Mouse (Mus musculus): ENCODE results near the gene Hip1r. TPM values are rescaled to one million over a fixed set of nuclear protein-coding genes. Genes with fewer than 3 reads are reported as not detected.
A peak's percentile ranks its signal among the peaks of the same experiment; 100 is the strongest.

Hip1r gene
- total RNA-seq, 2 experiments from 2014 or later = 4.9 to 5.2 TPM

DNA sequence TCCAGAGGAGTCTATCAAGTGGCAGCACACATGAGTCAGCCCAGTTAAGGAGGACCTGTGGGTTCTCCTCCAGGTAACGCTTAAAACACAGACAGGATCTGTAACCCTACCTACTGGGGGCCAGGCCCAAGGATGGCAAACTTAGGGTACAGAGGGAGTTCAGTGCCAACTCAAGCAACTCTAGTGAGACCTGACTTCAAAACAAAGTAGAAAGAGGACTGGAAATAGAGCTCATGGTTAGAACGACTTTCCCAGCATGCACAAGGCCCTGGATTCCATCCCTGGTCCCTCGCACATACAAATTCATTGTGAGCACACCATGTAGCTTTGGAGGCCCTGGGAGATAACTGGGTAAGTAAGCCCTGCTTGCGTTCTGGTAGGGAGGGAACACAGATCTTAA lies 2.9 kb upstream of the Hip1r start:
- ATAC-seq (replicated peaks; ENCODE audit: low FRiP score, poor library complexity, severe bottlenecking) = no peak

DNA sequence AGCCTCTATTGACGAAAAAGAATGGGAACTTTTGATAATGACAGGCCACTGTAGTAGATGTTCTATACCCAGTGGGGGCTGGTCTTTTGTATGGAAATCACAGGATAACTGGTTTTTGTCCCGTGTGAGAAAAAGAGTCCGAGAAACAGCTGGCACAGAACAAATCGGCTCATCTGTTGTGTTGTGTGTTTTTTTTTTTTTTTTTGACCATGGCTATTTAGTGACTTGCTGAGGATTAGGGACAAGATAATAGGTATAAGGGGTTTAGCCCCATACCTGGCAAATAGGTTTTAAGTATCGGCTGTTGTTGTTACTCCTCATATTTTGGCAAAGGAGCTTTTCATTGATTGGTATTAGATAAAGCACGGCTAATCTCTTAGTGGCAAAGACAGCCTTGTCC lies 975 bp upstream of the Hip1r start:
- ATAC-seq (replicated peaks; ENCODE audit: low FRiP score, poor library complexity, severe bottlenecking) = no peak

DNA sequence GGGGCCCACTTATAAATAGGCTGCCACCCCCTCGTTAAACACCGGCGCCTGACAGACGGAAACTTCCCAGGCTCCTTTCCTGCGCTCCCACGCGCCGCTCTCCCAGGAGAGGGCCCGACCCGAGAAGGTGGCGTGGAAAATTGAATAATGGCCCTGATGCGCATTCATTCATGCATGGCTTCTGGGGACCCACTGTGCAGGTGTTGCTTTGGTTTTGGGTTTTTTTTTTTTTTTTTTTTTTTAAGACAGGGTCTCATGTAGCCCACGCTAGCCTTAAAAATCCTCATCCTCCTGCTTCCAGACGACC lies 704 bp downstream of the Hip1r start:
- no peak for ATAC-seq (replicated peaks; ENCODE audit: low FRiP score, poor library complexity, severe bottlenecking)

DNA sequence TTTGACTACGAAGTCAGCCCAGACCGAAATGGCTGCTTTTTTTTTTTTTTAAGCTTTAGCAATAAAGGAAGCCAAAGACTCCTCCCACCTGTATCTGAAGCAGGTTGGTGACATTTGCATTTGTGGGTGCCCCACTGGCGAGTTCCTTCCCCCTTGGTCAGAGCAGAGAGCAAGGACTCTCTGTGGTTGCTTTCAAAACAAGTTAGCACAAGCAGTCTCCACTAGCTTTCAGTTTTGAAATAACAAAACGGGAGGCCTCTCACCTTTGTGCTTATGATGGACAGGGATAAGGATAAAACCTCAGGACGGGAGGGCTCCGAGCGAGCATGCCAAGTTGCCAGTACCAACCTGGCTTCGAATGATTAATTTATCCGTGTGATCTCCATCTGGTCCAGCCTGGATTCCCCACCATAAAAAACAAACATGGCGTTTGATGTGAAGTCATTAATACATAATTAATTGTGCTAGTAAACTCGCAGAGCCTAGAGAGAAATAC lies 1.2 kb downstream of the Hip1r start:
- no peak for ATAC-seq (replicated peaks; ENCODE audit: low FRiP score, poor library complexity, severe bottlenecking)

DNA sequence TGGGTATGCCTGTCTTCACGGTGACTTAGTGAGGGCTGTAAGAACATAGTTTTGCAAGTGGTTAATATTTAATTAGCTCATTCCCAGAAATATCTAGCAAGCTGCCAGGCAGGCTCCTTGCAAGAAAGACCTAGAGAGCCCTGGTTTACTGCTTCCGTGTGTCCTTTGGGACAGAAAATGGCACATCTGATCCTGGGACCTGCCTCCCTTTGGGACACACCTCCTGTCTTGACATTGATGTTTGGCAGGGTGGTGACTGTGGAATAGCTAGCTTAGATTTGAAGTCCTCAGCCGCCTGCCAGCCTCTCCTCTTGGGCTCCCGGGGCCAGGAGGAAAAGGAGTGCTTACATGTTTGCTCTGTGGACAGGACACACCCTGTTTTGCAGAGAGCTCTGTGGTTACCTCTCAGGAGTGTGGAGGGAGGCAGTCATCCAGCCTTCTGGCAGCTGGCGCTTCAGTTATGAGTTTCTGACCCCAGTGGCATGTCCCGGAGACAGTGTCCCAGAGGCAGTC lies 2.3 kb downstream of the Hip1r start:
- ATAC-seq (replicated peaks; ENCODE audit: low FRiP score, poor library complexity, severe bottlenecking) = no peak

DNA sequence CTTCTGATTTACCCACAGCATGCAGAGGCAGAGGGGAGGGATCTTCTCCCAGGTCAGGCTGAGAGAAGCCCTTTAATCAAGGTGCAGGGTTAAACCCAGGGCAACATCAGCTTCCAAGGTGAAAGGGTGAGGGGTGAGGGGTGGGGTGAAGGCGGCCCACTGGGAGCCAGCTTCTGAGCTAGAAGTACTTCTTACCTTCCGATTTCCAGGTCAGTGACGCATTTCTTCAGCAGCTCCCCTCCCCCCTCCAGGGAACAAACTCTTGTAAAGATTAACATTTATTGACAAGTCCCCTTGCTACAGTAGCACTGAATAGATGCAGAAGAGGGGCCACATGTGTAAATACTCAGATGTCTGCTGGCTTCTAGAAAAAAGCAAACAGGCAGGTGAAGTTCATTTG lies 3.8 kb downstream of the Hip1r start:
- no peak for ATAC-seq (replicated peaks; ENCODE audit: low FRiP score, poor library complexity, severe bottlenecking)

DNA sequence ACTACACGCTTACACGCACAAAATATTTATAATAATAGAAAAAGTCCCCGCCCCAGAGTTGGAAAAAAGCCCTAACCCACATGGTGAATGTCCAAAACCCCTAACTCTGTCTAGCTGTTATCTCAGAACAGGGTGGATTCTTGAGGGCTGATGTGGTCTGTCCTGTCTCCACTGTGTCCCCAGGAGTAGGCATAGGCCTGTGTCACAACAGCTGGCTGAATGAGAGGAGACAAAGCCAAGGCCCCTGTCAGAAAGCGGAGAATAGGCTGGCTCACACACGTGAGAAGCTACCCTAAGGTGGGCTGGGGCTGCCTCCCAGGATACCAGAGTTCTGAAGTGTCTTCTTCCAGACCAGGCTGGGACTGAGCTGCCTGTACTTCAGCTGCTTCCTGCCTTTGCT lies 4.7 kb downstream of the Hip1r start:
- ATAC-seq (replicated peaks; ENCODE audit: low FRiP score, poor library complexity, severe bottlenecking) = no peak

DNA sequence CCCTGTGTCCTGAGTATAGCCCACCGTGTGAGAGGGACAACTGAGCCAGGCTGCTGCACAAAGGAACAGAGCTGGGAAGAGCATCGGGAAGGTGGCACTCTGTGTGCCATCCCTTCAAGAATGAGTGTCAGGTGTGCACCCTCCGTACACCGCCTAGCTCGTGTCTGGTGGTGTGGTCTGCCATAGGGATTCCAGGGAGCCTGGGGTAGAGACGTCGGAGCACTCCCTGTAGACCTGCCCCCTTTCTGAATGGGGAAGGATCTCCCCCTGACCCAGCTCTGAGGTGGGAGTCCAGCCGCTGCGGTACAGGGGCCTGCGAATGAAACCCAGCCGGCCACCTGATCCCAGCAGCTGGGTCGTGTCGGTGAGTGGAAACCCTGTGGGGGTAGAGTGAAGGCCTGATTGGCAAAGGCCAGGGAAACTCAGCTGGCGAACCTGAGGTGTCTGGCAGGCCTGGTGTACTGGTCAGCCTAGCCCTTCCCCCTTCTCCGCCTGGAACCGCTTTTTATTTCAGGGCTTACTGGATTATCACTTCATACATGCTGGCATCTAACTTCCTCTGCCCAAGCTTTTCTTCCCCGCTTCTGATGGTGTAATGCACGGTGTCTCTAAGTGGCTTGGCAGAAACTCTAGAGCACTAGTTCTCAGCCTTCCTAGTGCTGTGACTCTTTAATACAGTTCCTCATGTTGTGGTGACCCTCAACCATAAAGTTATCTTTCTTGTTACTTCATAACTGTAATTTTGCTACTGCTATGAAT lies 6.0 kb downstream of the Hip1r start:
- no peak for ATAC-seq (replicated peaks; ENCODE audit: low FRiP score, poor library complexity, severe bottlenecking)

DNA sequence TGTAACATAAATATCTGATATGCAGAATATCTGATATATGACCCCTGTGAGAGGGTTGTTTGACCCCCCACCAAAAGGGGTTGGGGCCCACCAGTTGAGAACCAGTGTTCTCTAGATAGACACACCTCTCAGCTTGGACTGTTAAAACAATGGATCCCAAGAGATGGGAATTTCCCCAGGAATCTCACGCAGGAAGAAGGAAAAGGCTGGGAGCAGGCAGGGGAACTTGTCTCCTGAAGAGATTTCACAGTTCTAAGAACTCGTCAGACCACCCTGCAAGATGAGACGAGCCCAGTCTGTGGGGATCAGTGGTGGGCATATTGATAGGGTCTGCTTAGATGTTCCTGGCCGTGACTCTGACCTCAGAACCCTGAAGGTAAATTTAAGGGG lies 6.5 kb downstream of the Hip1r start:
- no peak for ATAC-seq (replicated peaks; ENCODE audit: low FRiP score, poor library complexity, severe bottlenecking)

DNA sequence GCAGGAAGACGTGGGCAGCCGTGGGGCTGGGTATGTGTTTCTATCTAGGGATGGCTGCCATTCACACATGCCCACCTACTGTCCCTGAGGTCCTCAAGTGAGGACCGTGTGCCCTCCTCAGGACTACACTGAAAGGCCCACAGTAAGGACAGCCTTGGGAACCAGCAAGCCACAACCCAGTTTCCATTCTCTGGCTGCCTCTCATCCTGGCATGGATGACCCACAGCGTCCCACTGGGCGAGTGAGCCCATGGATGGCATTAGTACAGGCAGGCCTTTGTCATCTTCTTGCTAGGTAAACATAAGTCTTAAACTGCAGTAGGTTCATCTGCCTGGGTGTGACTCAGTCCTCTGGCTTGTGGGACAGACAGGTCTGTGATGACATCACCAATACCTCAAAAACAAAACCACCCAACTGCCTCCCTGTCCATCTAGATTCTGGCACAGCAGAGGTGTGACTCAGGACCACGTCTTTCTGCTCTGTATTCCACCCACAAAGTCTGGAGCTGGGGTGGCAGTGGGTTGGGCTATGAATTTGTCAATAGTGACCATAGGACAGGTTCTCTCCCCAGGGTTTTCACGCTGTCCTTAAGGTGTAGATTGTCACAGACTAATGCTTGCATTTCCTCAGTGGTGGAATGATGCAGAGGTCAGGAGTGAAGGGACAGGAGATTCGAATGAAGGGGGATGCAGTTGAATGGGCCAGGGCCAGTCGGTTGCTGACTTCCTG lies 7.3 kb downstream of the Hip1r start:
- ATAC-seq (replicated peaks; ENCODE audit: low FRiP score, poor library complexity, severe bottlenecking) = no peak

DNA sequence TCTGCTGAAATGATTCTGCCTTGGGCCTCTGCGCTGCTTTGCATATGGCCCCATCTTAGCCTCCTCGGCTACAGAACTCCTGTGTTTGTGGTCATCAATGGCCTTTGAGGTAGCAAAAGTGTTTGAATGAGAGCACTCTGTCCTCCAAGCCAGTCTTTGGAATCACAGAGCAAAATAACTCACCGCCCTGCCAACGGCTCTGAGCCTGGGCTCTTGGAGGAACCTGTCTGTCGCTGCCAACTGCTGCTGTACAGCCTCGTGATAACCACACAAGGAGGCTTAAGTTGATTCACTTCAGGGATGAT lies 7.8 kb downstream of the Hip1r start:
- ATAC-seq (replicated peaks; ENCODE audit: low FRiP score, poor library complexity, severe bottlenecking) = no peak

DNA sequence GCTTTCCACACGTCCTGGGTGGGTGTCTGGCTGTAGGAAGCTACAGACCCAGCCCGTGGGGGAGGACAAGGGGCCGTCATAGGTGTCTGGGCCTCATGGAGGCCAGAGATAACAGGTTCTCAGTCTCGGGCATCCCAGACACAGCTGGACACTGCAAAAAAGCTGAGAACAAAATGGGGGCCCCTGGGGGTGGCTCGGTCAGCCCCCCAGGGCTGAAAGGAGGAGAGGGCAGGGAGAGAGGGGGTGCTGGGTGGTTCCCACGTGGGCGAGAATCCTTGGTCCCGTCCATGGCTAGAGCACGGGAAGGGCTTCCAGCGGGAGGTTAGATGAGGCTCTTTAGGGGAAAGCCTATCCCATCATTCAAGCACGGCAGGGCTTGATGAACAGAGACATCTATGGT lies 9.4 kb downstream of the Hip1r start:
- no peak for ATAC-seq (replicated peaks; ENCODE audit: low FRiP score, poor library complexity, severe bottlenecking)

DNA sequence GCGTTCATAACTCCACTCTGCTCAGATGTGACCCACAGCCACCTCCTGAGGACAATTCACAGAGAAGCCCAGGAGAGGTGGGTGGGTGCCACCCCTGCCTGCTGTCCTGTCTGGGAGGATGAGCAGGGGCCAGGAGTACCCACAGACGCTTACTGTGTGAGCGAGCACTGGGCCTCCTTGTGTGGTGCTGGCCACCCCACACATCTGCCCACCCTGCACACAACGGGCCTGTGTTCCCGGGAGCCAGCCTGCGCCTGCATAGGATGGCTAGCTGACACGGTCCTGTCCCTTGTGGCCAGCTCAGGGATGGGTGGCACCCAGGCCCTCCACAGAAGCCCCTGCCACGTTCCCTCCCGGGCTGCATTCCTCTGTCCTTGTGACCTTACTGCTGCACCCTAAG lies 12.0 kb downstream of the Hip1r start:
- ATAC-seq (replicated peaks; ENCODE audit: low FRiP score, poor library complexity, severe bottlenecking) = no peak

DNA sequence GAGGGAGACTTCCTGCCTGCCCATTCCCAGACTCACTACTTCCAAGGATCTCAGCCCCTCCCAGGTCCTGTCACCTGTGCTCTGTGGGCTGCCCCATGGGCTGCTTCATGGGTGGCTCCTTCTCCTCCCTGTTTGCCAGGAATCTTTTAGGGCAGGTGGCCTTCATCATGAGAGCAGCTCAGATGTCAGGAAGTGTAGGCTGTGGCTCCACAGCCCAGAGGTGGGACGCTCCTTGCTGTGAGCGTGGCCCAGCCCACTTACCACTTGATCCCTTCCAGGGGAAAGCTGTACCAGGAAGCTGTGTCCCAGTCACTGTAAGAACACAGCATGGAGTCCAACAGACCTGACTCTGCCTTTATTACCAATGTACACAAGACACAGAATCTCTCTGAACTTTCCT lies 13.5 kb downstream of the Hip1r start:
- ATAC-seq (replicated peaks; ENCODE audit: low FRiP score, poor library complexity, severe bottlenecking) = no peak

DNA sequence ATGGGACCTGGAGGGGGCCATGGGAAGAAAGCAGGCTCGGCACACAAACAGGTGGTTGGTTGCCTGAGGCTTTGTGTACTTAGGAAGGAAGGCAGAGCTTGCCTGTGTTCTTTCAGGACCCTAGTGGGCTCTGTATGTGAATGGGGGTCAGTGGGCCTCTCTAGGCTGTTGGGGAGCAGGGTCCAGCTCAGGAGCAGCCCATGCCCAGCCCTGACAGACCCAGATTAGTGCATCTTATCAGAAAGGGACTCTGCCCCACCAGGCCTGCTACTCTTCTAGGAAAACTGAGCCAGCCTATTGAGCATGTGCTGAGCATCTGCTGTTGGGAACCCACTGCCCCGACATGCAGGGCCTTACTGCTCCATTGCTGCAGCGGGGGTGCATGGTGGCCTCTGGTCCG lies 14.1 kb downstream of the Hip1r start:
- no peak for ATAC-seq (replicated peaks; ENCODE audit: low FRiP score, poor library complexity, severe bottlenecking)

DNA sequence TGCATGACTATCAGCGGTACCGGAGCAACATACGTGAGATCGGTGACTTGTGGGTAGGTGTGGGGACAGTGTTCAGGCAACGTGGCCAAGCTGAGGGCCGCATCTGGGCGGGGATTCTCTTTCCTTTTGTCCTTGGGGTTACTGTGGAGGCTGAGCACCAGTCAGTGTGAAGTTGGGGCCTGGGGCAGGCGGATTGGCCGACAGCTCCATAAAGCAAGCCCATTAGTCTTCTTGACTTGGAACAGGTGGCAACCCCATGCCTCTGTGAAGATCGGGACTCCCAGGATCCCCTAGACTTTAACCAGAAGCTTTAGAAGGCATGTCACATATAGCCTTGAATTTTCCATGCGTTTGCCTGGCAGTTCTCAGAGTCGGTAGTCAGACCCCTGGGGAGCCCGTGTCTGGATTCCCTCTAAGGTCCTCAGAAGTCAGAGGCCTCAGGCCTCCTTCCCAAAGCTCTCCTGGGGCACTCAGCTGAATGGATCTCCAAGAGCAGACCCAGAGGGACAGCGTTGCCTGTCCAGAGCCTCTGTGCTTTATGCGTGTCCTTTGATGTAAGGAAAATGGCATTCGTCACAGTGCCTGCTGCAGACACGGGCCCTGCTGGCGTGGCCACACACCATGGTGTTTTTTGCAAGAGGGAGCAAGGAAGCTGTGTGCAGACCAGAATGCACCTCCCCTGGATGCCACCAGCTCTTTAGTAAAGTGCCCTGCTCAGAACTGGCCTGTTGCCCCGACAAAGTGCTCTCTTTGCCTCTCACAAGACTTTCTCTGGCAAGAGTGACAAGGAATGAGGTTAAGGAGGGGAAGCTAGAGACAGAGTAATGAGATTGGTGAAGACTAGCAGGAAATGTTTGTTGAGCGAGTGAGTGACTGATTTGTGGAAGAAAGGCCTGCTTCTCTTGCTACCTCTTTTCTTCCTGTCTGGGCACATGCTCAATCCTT lies 16.8 kb downstream of the Hip1r start:
- ATAC-seq (replicated peaks; ENCODE audit: low FRiP score, poor library complexity, severe bottlenecking) = no peak

DNA sequence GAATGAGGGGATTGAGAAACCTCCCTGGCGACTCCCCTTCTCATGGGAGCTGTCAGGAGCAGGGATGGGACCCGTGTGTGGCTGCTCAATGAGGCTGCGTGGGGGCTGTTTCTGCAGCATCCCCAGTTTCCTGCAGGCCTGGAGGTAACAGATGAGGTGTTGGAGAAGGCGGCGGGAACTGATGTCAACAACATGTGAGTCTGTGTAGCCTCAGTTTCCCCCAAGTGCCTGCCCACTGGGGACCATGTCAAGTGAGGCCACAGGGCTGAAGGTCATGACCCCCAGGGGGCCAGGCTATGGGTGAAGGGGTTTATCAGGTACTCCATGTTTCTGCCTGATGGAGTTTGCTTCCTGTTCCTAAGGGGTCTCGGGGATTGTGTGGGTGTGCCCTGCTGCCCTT lies 17.9 kb downstream of the Hip1r start:
- ATAC-seq (replicated peaks; ENCODE audit: low FRiP score, poor library complexity, severe bottlenecking) = no peak

DNA sequence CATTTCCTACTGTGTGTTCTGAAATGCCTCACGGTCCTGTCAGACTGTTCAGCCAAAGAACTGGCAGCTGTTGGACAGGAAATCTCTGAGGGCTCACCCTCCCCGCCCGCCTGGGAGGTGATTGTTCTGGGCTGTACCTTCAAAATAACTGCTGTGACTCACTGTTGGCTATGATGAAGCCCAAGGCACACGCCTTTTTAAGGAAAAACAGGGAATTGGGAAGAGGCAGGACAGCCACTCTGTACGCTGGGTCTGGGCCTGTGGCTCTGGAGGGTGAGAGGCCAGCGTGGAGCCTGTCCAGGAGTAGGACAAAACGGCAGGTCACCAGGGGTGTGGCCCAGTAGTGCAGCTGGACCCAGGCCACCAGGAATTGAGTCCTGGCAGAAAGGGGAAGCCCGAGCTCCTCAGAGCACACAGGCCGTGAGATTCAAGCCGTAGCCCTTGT lies 18.8 kb downstream of the Hip1r start:
- 0 out of 2 replicates have a peak, but pooled peaks have one; percentile 9 for ATAC-seq (replicated peaks; ENCODE audit: low FRiP score, poor library complexity, severe bottlenecking)

DNA sequence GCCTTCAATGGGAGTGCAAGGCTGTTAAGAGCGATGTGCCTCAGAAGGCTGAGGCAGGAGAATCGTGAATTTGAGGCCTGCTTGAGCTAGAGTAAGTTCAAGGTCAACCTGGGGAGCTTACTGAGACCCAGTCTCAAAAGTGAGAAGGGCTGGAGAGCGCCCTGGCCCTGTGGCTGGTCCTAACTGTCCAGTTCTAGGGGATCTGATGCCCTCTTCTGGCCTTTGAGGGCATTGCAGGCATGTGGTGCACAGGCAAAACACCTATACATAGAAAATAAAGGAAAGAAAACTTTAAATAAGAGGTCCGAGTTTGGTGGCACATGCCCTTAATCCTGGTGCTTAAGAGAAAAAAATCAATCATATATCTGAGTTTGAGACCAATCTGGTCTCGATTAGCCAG lies 19.4 kb downstream of the Hip1r start:
- ATAC-seq (replicated peaks; ENCODE audit: low FRiP score, poor library complexity, severe bottlenecking) = peak; percentile 56; the same call in 1 of the 2 replicates

DNA sequence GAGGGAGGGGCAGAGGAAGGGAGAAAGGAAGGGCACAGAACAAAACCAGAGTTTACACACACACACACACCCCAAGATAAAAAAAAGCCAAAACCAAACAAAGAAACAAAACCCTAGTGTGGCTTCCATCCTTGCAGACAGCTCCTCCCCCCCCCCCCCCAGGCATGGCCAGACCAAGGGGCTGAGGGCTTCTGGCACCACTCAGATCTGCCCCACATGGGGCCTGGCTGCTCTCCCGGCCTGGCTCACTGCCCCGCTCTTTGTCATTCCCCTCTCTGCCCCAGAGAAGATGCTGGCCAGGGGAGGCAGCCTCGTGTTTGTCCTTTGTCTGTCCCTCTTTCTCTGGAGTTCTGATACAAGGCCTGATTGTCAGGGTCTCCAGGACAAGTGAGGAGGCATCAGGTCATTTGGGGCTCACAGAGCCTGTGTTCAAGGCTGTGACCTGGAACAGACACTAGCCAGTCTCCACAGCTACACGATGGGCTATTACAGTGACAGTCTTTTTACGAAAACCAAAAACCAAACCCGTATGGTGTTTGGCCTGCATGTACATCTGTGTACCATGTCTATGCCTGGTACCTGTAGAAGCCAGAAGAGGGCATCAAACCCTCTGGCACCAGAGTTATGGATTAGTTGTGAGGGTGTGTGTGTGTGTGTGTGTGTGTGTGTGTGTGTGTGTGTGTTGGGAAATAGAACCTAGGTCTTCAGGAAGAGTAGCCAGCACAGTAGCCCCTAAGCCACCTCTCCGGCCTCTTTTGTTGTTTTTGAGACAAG lies 20.0 kb downstream of the Hip1r start:
- no peak for ATAC-seq (replicated peaks; ENCODE audit: low FRiP score, poor library complexity, severe bottlenecking)
